Mouse (Mus musculus) heart, adult 8-10 months (tissue): ENCODE measurements around the gene Stat3. TPM values are rescaled to one million over a fixed set of nuclear protein-coding genes. Genes with fewer than 3 reads are reported as not detected.

ENCODE experiments used
- DNase-seq: peaks from one replicate; pipeline ENCODE4 v3.0.0; 2022; ENCODE audit warnings: low spot score
- total RNA-seq, 4 experiments: library from RNA; stranded (reverse); gene quantifications; 2 replicates each; pipeline ENCODE4 v1.2.4; 2022

Stat3 gene
- total RNA-seq, 4 experiments from 2014 or later, result 76.6 to 108 (median 91.0) TPM

DNA sequence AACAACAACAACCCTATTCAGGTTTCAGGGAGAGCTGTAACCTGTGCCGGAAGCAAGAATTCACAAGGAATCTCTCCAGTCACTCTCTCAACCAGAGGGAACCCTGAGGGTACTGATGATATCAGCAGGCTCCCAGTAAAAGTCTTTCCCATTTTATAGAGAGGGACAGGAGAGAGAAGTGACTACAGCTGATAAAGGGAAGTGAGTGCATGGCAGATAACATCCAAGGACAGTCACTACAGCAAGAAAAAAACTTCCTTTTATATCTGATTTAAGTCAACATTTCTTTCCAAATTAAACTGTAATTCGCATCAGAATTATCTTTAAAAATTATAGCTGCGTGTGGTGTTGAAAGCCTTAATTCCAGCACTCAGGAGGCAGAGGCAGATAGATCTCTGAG is 12.0 kb downstream of the Stat3 start:
- no peak for DNase-seq

DNA sequence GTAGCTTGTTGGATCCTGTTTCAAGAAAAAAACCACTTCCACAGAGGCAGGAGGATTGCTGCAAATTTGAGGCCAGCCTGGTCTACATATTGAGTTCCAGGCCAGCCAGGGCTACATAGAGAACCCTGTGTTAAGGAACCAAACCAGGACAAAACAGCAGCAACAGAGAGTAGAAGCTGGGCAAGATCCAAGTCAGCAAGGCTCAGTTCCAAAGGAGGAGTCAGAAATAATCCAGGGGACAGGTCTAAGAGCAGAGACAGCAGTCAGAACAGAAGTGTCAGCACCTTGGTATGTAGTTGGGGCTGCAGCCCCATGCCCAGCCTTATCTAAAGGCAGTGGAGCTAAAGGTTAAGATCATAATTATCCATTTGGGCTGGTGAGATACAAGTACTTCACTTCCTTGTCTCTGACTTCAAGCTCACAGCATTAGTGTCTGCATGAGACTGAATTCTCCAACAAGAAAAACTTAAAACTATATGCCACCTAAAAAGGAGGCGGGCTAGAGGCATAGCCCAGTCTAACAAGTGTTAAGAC is 14.9 kb downstream of the Stat3 start:
- DNase-seq, result no peak

DNA sequence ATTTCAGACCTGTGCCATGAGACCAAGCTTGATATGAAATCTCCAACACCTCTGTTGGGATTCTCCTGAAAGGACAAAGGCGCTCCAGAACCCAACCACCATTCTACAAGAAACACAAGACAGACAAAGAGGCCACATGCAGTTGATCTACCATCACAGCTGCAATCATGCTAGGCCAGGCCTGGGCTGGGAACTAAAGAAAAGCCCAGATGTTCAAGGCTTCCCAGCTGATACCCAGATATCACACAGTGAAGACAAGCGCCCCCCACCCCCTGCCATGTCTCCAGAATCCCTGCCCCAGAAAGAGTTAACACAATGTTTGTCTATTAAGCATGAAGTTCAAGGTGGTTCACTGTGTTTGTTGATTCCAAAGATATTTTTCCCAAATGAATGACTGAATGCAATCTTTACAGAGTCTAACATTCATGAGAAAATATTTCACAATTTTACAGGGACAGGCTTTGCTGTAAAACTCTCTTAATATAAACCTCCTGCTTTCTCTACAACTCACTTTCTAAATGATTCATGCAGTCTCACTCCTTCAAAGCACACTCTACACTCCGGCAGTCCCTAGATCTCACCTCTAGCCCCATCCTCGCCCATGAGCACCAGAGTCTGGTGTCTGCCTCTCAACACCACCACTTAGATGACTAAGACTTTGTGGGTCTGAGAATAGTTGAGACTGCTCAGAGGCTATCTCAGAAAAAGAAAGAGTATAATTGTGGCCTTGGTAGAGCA is 18.3 kb downstream of the Stat3 start:
- no peak for DNase-seq

DNA sequence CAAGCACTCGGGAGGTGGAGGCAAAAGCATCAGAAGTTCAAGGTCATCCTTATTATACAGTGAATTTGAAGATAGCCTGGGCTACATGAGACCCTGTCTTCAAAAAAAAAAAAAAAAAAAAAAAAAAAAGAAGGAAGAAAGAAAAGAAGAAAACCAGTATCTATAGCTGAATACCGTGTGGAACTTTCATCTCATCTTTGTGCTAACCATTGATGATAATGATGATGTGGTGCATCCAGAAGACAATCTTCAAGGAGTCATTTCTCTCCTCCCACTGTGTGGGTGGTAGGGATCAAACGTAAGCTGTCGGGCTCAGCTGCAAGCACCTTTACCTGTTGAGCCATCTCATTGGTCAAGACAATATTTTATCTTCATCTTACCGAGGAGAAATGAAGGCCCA is 21.3 kb downstream of the Stat3 start:
- DNase-seq, result no peak

DNA sequence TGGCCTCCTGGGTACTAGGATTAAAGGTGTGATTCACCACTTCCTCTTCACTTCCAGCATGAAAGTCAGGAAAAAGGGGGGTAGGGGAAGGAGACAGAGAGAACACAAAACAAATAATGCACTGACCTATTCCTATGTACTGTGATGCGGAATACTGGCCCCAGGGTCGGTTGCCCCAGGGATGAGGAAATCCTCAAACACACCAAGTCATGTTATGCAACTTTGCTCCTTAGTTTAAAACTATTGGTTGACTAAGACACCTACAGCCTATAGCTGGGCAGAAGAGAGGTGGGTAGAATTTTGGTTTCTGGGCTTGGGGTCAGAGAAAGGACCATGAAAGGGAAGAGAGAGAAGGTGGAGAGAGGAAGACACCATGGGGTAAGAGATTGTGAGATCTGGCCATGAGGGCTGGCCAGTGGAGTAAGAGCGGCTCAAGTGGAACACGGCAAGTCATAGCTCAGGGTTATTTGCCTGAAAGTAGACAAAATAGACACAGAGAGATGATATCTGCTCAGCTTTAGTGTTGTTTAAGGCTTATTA is 22.8 kb downstream of the Stat3 start:
- DNase-seq, result no peak

DNA sequence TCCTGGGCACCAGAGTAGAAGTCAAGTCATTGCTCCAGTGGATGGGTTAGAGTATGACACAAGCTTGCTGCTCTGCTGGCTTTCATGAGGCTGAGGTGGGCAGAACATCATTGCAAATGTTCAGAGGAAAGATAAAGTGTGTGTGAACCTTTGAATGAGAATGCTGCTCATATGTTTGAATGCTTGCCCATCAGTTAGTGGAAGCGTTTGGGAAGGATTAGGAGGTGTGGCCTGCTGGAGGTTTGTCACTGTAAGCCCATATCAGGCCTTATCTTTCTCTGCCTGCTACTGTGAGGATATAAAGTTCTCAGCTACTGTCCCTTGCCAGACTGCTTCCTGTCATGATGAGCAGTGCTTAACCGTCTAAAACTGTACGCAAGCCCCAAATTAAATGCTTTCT is 24.3 kb downstream of the Stat3 start:
- no peak for DNase-seq

DNA sequence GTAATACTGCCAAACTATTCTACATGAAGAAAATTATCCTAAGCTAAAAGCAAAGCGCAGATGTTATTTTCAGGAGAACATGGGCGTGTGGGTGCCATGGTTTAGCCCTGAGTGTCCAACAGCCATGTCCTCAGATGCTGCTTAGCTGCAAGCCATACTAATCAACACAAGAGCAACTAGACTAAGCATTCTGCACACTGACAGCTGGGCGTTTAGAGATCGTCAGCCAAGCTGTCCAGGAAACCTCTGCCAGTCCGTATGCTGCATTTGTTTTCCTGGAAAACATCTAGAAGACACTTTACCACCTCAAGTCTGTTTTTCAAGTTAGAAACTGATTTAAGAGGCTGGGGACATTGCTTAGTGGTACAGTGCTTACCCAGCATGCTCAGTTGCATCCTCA is 24.9 kb downstream of the Stat3 start:
- no peak for DNase-seq

DNA sequence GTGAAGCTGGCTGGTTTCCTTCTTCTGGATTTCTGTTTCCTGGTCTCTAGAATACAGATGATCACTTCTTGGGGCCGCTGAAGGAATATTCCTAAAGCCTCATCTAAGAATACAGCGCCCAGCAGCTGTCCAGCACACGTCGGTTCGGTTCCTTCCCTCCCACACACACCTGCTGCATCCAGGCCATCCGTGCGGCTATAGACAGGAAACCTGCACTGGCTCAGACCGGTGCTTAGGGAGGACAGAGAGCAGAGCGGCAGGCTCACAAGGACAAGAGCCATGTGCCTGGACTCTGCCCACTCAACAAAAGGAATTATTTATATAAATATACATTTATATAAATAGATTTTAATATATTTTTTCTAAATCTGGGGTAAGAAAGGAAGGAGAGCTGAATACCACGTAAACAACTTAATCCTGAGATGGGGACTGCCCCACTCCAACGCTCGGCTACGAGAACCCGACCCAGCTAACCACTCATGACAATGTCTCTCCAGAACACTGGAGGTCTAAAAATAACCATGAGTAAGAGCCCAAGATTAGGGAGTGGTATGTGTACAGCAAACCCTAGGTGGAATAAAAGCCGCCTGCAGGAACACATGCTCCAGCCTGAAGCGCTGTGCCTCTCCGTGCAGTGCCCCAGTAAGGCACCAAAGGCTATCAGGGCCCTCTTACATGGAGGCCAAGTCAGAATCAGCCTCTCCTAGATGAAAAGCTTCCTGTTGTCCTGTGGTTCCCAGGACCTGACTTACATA is 26.8 kb downstream of the Stat3 start:
- peak; percentile 60 for DNase-seq

DNA sequence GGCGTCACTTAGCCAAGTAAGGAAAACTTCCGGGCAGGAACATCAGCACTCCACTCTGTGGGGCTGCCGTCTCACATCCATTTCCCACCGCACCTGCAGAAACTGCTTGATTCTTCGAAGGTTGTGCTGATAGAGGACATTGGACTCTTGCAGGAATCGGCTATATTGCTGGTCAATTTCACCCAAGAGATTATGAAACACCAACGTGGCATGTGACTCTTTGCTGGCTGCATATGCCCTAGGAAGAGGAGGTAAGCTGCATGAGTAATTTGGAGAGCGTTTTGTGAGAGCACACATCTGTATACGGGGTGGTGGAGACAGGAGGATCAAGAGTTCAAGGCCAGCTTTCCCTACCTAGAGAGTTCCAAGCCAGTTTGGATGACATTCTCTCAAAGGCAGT is 30.8 kb downstream of the Stat3 start:
- DNase-seq, result no peak

DNA sequence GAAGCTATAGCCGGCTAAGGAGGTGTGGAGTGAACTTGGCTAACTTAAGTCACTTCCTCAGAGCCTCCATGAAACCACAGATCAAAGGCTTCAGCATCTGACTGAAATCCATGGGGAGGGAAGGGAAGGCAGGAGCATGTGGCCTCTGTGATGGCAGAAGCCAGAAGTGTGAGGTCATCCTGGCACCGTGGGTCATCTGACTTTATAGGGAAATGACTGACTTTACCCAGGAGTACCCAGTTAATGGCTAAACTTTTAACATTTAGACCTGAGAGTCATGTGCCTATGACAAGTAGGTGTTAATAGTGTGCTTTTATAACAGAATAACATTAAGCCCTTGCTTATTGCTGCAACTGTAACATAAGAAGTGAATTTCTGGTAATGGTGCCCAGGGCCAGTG is 31.2 kb downstream of the Stat3 start:
- DNase-seq, result no peak

DNA sequence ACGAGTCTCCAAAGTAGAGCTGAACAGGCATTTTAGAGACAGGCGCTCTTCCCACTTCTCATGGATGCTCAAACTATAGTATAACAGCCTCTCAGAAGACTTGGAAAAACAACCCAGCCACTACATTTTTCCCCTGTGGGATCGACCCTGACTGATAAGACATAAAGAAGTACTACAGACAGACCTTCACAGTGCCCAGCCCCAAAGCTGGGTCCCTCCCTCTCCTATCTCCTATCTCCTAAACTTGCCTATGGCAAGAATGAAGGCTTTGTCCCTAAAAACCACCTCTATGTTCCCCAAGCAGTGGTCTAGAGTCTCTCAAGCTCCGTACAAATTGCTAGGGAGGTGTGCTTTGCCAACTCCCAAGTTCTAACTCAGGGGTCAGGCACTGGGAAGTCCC is 32.5 kb downstream of the Stat3 start:
- DNase-seq, result no peak

DNA sequence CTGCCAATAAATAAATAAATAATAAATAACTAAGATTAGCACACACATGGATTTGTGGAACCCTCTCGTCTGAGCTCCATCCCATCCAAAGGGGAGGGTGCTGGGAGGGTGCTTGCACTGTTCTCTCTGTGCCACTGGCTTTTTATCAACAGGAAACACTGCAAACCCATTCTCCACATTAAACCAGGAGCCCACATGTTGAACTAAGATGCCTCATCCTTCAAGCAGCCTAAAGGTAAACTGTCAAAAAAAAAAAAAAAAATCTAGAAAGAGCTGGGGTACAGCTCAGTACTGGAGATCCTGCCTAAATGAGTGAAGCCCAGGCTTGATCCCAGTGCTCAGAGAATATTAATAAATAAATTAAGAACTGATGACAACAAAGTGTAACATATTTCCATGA is 33.4 kb downstream of the Stat3 start:
- DNase-seq, result no peak

DNA sequence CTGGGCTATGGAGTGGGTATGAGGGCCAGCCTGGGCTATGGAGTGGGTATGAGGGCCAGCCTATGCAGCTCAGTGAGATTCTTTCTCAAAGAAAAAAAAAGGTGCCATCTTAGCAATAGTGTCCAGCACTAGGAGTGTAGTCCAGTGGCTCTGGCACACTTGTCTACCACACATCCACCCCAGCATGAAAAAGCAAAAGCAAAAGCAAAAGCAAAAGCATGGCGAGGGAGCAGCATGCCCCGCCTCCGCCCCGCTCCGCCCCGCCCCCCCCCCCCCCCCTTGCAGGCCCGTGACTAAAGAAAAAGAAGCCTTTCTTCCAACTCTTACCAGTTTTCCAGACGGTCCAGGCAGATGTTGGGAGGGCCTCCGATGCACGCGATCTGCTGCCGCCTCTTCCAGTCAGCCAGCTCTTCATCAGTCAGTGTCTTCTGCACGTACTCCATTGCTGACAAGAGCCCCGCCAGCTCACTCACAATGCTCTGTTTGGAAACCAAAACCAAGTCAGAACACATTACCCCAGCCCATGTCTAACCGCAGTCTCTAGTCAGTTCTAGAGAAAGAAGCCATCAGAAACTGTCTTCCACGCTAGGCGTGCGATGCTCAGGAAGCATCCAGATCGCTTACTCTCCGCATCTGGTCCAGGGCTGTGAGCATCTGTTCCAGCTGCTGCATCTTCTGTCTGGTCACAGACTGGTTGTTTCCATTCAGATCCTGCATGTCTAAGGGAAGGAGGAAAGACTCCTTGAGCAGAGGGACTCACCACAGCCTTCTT is 34.6 kb downstream of the Stat3 start:
- no peak for DNase-seq

DNA sequence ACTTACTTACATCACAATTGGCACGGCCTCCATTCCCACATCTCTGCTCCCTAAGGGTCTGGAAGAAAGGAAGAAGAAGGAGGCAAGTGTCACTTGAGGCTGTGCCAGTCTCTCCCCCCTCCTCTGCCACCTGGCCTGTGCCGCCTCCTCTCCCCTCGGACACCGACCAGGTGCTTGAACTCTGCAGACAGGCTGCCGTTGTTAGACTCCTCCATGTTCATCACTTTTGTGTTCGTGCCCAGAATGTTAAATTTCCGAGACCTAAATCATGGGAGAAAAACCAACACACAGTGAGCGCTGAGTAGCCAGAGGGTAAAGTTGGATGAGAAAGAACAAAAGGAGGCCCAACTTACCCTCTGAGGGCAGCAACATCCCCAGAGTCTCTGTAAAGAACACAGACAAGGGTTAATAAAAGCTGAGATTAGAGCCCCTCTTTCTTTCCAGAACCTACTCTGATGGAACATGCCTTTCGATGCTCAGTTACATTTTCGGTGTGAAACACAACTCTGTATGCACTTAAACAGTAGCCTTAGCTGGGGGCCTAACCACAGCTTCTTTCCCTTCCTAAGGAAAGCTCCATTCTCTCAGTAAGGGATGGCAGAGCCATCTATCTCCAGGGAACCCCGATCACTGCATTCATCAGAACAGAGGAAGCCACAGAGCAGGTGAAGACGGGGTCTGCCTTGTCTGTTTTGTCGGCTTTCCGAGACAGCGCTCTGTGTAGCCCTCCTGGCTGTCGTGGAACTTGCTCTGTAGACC is 40.7 kb downstream of the Stat3 start:
- no peak for DNase-seq

DNA sequence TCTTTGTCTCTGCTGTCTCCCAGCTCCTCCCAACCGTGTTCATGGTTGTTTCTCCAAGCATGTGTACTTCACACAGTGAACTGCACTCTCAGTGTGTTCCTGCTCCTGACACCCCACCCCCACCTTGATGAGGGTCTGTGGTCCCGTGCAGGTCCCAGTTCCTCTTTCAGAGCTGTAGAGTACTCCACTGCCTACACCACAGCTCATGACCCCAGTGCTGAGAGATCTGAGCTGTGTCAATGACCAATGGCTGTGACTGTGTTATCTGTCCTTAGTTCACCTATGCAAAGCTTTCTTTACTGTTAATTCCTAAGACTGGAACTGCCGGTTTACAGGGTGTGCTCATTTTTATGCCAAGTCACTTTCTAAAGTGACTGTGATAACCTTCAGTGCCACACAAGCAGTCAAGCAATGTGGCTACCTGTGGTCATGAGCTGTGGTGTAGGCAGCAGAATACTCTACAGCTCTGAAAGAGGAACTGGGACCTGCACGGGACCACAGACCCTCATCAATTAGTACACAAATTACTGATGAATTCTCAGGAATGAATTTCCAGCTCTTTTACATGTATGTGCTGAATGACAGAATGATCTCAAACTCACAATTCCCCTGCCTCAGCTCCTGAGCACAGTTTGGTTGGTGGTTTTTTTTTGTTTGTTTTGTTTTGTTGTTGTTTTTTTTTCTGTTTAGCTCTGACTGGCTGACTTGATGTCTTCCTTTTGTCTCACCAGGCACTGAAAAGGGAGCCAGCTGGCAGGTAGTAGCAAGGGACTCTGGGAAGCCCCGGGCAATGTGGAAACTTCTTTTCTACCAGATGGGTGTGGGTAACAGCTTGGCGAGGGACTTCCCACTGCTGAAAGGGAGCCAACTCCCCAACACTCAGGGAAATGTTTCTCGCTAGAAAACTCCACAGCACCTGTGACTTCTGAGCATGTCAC is 41.8 kb downstream of the Stat3 start:
- no peak for DNase-seq

DNA sequence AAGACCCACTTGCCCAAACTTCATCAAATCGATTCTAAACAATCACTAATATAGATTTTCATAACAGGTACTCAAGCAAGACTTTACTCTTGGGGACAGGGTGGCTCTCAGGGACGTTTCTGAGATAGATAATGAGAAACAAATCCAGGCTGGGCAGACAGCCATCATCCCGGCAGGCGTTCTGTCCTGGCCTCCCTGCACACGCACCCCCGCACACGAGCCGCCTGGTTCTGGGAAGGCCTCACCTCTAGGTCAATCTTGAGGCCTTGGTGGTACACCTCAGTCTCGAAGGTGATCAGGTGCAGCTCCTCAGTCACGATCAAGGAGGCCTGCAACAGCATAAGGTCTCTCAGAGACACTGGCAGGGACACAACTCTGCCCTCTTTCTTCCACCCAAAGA is 43.3 kb downstream of the Stat3 start:
- DNase-seq, result no peak

DNA sequence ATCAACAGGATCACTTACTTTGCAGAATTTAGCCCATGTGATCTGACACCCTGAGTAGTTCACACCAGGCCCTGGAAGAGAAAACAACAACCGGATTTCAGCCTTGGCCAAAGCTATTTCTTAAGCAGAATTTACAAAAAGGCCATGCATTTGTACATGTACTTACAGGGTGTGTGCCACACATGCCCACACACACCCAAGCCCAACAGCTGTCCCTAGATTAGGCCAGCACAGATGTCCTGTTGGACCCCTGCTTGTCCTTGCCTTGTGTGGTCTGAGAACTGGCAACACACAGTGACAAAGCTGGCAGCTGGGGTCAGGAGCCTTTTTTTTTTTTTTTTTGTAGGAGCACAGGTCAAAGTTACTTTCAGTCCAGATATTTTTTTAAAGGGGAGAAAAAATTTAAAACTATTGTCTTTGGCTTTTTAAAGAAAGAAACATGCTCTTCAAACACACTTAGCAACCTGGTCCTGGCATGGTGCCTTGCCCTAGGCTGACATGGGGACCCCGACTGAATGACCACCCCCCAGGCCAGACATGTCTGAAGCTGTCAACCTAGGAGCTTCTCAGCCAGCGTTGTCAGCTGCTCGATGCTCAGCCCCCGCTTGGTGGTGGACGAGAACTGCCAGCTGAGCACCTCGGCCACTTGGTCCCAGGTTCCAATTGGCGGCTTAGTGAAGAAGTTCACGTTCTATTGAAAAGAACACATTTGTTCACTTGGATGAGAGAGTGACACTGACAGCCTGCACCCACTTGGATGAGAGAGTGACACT is 45.0 kb downstream of the Stat3 start:
- DNase-seq, result no peak

DNA sequence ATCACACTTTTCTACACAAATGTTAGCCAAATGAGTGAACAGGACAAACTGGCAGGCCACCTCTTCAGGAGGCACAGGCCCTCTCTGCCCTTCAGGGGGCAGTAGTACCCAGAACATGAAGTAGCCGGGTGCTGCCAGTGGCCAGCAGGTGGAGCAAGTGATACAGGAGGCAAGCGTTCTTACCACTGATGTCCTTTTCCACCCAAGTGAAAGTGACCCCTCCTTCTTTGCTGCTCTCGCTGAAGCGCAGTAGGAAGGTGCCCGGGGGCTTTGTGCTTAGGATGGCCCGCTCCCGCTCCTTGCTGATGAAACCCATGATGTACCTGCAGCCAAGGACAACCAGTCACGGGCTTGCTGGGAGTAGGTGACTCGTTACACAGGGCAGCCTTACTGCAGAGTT is 45.9 kb downstream of the Stat3 start:
- peak; percentile 91 for DNase-seq

DNA sequence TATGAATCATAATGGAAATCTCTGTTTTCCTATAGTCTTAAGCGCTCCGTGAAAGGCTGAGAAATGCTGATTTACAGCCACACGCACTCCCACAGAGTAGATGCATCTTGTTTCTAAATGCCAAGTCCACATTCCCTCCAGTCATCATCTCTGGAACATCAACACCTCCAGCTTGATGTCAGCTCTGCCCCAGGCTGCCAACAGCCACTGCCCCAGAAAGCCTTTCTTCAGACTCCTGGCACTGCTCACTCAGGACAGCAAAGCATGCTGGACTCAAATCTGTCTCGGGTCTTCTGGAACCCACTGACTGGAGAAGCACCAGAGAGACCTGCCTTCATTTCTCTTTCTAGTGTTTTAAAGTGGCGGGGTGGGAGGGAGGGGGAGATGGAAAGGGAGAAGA is 46.9 kb downstream of the Stat3 start:
- no peak for DNase-seq
